Mouse (Mus musculus): Measurements from ENCODE around the gene Mcm3.

GRCm38 (mm10) chr1:20759799-20760198, 60.3 kb downstream of the Mcm3 start:
- no peak for TF ChIP-seq CTCF (IDR thresholded peaks at IDR 0.05)
- no peak for TF ChIP-seq POLR2A (IDR thresholded peaks at IDR 0.05; ENCODE audit: insufficient read depth, low read depth, low read length)

All from heart, adult 2 months (tissue).